Mouse (Mus musculus) testis, adult 2 months (tissue): Measurements from ENCODE around the gene Tspan12.

Experiments
- CTCF ChIP-seq: fragments of 200-500 bp; IDR thresholded peaks from 2 replicates; pipeline ENCODE4 v1.5.1; 2012; ENCODE audit warnings: low read depth, mild to moderate bottlenecking, inconsistent platforms, low read length, moderate library complexity; ENCODE audit not compliant: control insufficient read depth, insufficient read depth, insufficient replicate concordance
- POLR2A ChIP-seq: fragments of 200-500 bp; IDR thresholded peaks from 2 replicates; pipeline ENCODE4 v1.6.1; 2012; ENCODE audit warnings: low read depth, mild to moderate bottlenecking, inconsistent platforms, low read length, moderate library complexity; ENCODE audit not compliant: control insufficient read depth

GRCm38 (mm10) chr6:21839976-21840775, 12.1 kb downstream of the Tspan12 start:
- TF ChIP-seq CTCF, result no peak
- no peak for TF ChIP-seq POLR2A
